Mouse (Mus musculus) gastrocnemius, postnatal 10 days (tissue): ENCODE measurements at regions not wholly inside any gene's neighbourhood (a gene's known extent, or its start where the extent isn't known, plus 50 kb on each side); places are given as distances from the start of the nearest gene placed in this dataset.

ENCODE experiments used
- DNase-seq: peaks from one replicate; pipeline ENCODE4 v3.0.0; 2021; ENCODE audit warnings: mixed read lengths

GRCm38 (mm10) chr2:106458003-106458402 lies 235.1 kb upstream of the Mpped2 start:
- no peak for DNase-seq

GRCm38 (mm10) chr2:106461021-106461420 lies 232.0 kb upstream of the Mpped2 start:
- DNase-seq, result no peak

GRCm38 (mm10) chr2:106461490-106461889 lies 231.6 kb upstream of the Mpped2 start:
- no peak for DNase-seq

- DNase-seq, result no peak
Observed at GRCm38 (mm10) chr2:106461973-106462637, 231.0 kb upstream of the Mpped2 start.

- no peak for DNase-seq
Observed at GRCm38 (mm10) chr2:106465055-106465454, 228.0 kb upstream of the Mpped2 start.

- DNase-seq, result no peak
Observed at GRCm38 (mm10) chr2:106465831-106466230, 227.2 kb upstream of the Mpped2 start.

- no peak for DNase-seq
Observed at GRCm38 (mm10) chr2:106469196-106469595, 223.9 kb upstream of the Mpped2 start.

GRCm38 (mm10) chr2:106473458-106473857 lies 219.6 kb upstream of the Mpped2 start:
- no peak for DNase-seq

GRCm38 (mm10) chr2:106477991-106478390 lies 215.1 kb upstream of the Mpped2 start:
- no peak for DNase-seq

GRCm38 (mm10) chr2:106487335-106488082 lies 205.6 kb upstream of the Mpped2 start:
- no peak for DNase-seq

- DNase-seq, result no peak
Observed at GRCm38 (mm10) chr2:106498735-106499134, 194.3 kb upstream of the Mpped2 start.

- no peak for DNase-seq
Observed at GRCm38 (mm10) chr2:106499227-106499928, 193.7 kb upstream of the Mpped2 start.

GRCm38 (mm10) chr2:106504933-106505420 lies 188.1 kb upstream of the Mpped2 start:
- DNase-seq, result no peak

- DNase-seq, result no peak
Observed at GRCm38 (mm10) chr2:106511889-106512288, 181.2 kb upstream of the Mpped2 start.

- no peak for DNase-seq
Observed at GRCm38 (mm10) chr2:106512338-106513024, 180.6 kb upstream of the Mpped2 start.

- no peak for DNase-seq
Observed at GRCm38 (mm10) chr2:106513025-106513386, 180.1 kb upstream of the Mpped2 start.

GRCm38 (mm10) chr2:106517224-106517623 lies 175.8 kb upstream of the Mpped2 start:
- no peak for DNase-seq

GRCm38 (mm10) chr2:106522961-106523360 lies 170.1 kb upstream of the Mpped2 start:
- no peak for DNase-seq

- DNase-seq, result no peak
Observed at GRCm38 (mm10) chr2:106527008-106527407, 166.1 kb upstream of the Mpped2 start.

GRCm38 (mm10) chr2:106529247-106529646 lies 163.8 kb upstream of the Mpped2 start:
- DNase-seq, result no peak

- DNase-seq, result no peak
Observed at GRCm38 (mm10) chr2:106529746-106530145, 163.3 kb upstream of the Mpped2 start.

GRCm38 (mm10) chr2:106538329-106538728 lies 154.7 kb upstream of the Mpped2 start:
- no peak for DNase-seq

- no peak for DNase-seq
Observed at GRCm38 (mm10) chr2:106540176-106540575, 152.9 kb upstream of the Mpped2 start.
